Mouse (Mus musculus) C2C12 (cell line): ENCODE measurements around the gene Schip1.

ENCODE experiments used
- CTCF ChIP-seq: IDR thresholded peaks from one replicate; pipeline ENCODE4 v1.5.1; 2011; ENCODE audit not compliant: control insufficient read depth, insufficient read depth, insufficient read length
- USF1 ChIP-seq: IDR thresholded peaks from one replicate; pipeline ENCODE4 v1.6.1; 2011; ENCODE audit warnings: low read depth, mild to moderate bottlenecking, control low read depth, moderate library complexity

GRCm38 (mm10) chr3:68055071-68055470, 9.5 kb upstream of the Schip1 start:
- TF ChIP-seq USF1 (no peak), CTCF (no peak)
